Mouse (Mus musculus) stomach, embryonic 14.5 days (tissue): ENCODE results near the gene Flna. TPM values are rescaled to one million over a fixed set of nuclear protein-coding genes. Genes with fewer than 3 reads are reported as not detected.
"Not testable (repeated sequence)": the region's sequence is repeated elsewhere in the genome, so short reads cannot be mapped to it uniquely, and the experiment has no call there.

Source experiments
- ATAC-seq: fragments of 200-750 bp; cut with Nextera tagmentation; 2 replicates; pipeline ENCODE4 v1.8.0; 2017; ENCODE audit warnings: low read depth, moderate TSS enrichment; ENCODE audit not compliant: insufficient number of reproducible peaks, insufficient read depth, low FRiP score
- H3K27ac ChIP-seq: fragments of 300-500 bp; sonication (generic); 2 replicates; pipeline ENCODE4 v1.5.1; 2014; ENCODE audit warnings: mild to moderate bottlenecking, low read length, moderate library complexity, mixed read lengths
- H3K27me3 ChIP-seq: fragments of 300-500 bp; sonication (generic); 2 replicates; pipeline ENCODE4 v1.6.1; 2014; ENCODE audit warnings: low read length, control low read depth, mixed read lengths; ENCODE audit not compliant: control insufficient read depth, insufficient read depth
- H3K36me3 ChIP-seq: fragments of 300-500 bp; sonication (generic); 2 replicates; pipeline ENCODE4 v1.6.1; 2014; ENCODE audit warnings: mild to moderate bottlenecking, control low read depth, low read length, moderate library complexity, mixed read lengths; ENCODE audit not compliant: control insufficient read depth, insufficient read depth
- H3K4me1 ChIP-seq: fragments of 300-500 bp; sonication (generic); 2 replicates; pipeline ENCODE4 v1.6.1; 2014; ENCODE audit warnings: low read length, control low read depth, mixed read lengths; ENCODE audit not compliant: control insufficient read depth, insufficient read depth
- H3K4me2 ChIP-seq: fragments of 300-500 bp; sonication (generic); replicated peaks from 2 replicates; pipeline ENCODE4 v1.6.1; 2014; ENCODE audit warnings: low read depth, low read length, control low read depth
- H3K4me3 ChIP-seq: fragments of 300-500 bp; sonication (generic); 2 replicates; pipeline ENCODE4 v1.5.1; 2014; ENCODE audit warnings: low read depth, low read length, control low read depth
- H3K9ac ChIP-seq: fragments of 300-500 bp; sonication (generic); replicated peaks from 2 replicates; pipeline ENCODE4 v1.6.1; 2014; ENCODE audit warnings: low read depth, mild to moderate bottlenecking, control low read depth, low read length, moderate library complexity, mixed read lengths
- H3K9me3 ChIP-seq: fragments of 300-500 bp; sonication (generic); 2 replicates; pipeline ENCODE4 v1.6.1; 2016; ENCODE audit warnings: low read depth, low read length, control low read depth; ENCODE audit not compliant: control insufficient read depth
- WGBS: fragments of 180-500 bp; shearing (Covaris S2); extraction: QIAGEN DNeasy Blood & Tissue Kit; methylation state at CpG from one replicate; pipeline ENCODE4 v1.1.7; 2014; 5-methylcytosine and 5-hydroxymethylcytosine counted together
- polyA plus RNA-seq: library from polyadenylated mRNA; unstranded; fragments of >200 nt; fragmentation: Nextera tagmentation; extraction: Ambion mirVana; gene quantifications from 2 replicates; pipeline ENCODE4 v1.2.1, GENCODE M21; 2014

Flna gene
- polyA plus RNA-seq, 1 experiment from 2014 or later, result 515 TPM

GRCm38 (mm10) chrX:74243807-74244206, 5.8 kb downstream of the Flna start:
- Histone ChIP-seq H3K9me3 (no peaks in the 10 kb centered on the region), H3K4me3 (peak overlapping the region; percentile 52), H3K4me1 (no peaks in the 10 kb centered on the region), H3K27me3 (no peaks in the 10 kb centered on the region), H3K36me3 (peaks cover 43% of the 10 kb centered on the region), H3K27ac (0 out of 2 replicates have a peak overlapping the region, but pooled peaks have one; percentile 64), H3K4me2 (peak overlapping the region; percentile 60), H3K9ac (peak overlapping the region; percentile 4; the same call in 1 of the 2 replicates)
- no peak for ATAC-seq
- 49% methylated on average over 3 of the region's 3 CpGs for WGBS

- H3K36me3 ChIP-seq, result peaks cover 47% of the 10 kb centered on the region
- H3K4me3 ChIP-seq, result peak overlapping the region; percentile 52
- peak overlapping the region; percentile 60 for H3K4me2 ChIP-seq
- H3K27ac ChIP-seq, result no peak overlapping the region
- no peaks in the 10 kb centered on the region for H3K27me3 ChIP-seq
- H3K9ac ChIP-seq, result peak overlapping the region; percentile 4; the same call in 1 of the 2 replicates
- no peaks in the 10 kb centered on the region for H3K9me3 ChIP-seq
- no peak for ATAC-seq
- WGBS, result 85% methylated on average over 2 of the region's 2 CpGs
- H3K4me1 ChIP-seq, result no peaks in the 10 kb centered on the region
These were observed 6.2 kb downstream of the Flna start for GRCm38 (mm10) chrX:74243396-74243795.

DNA sequence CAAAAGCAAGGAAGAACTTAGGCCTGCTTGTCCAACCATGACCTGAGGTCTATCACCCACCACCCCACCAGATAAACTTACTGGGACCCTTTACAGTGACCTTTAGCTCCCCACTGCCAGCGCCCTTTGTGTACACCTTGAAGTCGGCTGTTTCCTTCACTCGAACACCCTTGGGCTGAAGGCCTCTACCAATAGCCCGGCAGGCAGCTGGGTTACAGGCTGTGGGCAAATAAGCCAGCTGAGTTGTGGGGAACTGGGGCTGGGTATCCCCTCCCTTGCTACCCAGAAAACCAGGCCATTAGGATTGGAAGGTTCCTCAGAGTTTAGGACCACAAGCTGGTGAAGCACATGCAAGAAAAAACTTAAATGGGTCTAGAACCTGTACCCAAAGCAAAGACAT, 9.3 kb downstream of the Flna start:
- 96% methylated on average over 4 of the region's 4 CpGs for WGBS

GRCm38 (mm10) chrX:74233196-74233595, 16.4 kb downstream of the Flna start:
- H3K9ac ChIP-seq, result no peak overlapping the region

More for the DNA sequence above, 9.3 kb downstream of the Flna start:
- Histone ChIP-seq H3K27me3 (no peaks in the 10 kb centered on the region), H3K4me2 (no peak overlapping the region), H3K27ac (no peak overlapping the region), H3K4me3 (no peak overlapping the region), H3K9me3 (no peaks in the 10 kb centered on the region), H3K9ac (no peak overlapping the region), H3K36me3 (peaks cover 68% of the 10 kb centered on the region), H3K4me1 (no peaks in the 10 kb centered on the region)
- no peak for ATAC-seq

GRCm38 (mm10) chrX:74230038-74230437, 19.6 kb downstream of the Flna start:
- H3K27ac ChIP-seq, result no peak overlapping the region
- 50% methylated on average over 1 of the region's 1 CpGs for WGBS
- H3K9ac ChIP-seq, result no peak overlapping the region
- peaks cover 82% of the 10 kb centered on the region for H3K36me3 ChIP-seq
- no peaks in the 10 kb centered on the region for H3K27me3 ChIP-seq
- no peaks in the 10 kb centered on the region for H3K9me3 ChIP-seq
- H3K4me1 ChIP-seq, result no peaks in the 10 kb centered on the region
- H3K4me3 ChIP-seq, result no peak overlapping the region
- no peak for ATAC-seq
- H3K4me2 ChIP-seq, result no peak overlapping the region

More at GRCm38 (mm10) chrX:74233196-74233595, 16.4 kb downstream of the Flna start:
- Histone ChIP-seq H3K9me3 (no peaks in the 10 kb centered on the region), H3K27me3 (no peaks in the 10 kb centered on the region), H3K27ac (no peak overlapping the region), H3K36me3 (peaks cover 79% of the 10 kb centered on the region), H3K4me1 (no peaks in the 10 kb centered on the region), H3K4me3 (no peak overlapping the region), H3K4me2 (no peak overlapping the region)
- no peak for ATAC-seq
- WGBS, result 91% methylated on average over 5 of the region's 5 CpGs

GRCm38 (mm10) chrX:74220099-74220498, 29.5 kb downstream of the Flna start:
- H3K4me3 ChIP-seq, H3K9ac ChIP-seq, H3K4me2 ChIP-seq, H3K9me3 ChIP-seq, H3K27ac ChIP-seq, H3K27me3 ChIP-seq, H3K4me1 ChIP-seq: not testable (repeated sequence)
- WGBS, result 68% methylated on average over 1 of the region's 1 CpGs
- ATAC-seq, result peak; percentile 49; the same call in 1 of the 2 replicates
- H3K36me3 ChIP-seq, result peaks cover 17% of the 10 kb centered on the region

- no peak for ATAC-seq
- Histone ChIP-seq H3K9ac (no peak overlapping the region), H3K36me3 (peaks cover 10% of the 10 kb centered on the region), H3K4me2 (no peak overlapping the region), H3K9me3 (no peaks in the 10 kb centered on the region), H3K4me3 (no peak overlapping the region), H3K27me3 (no peaks in the 10 kb centered on the region), H3K27ac (no peak overlapping the region), H3K4me1 (no peaks in the 10 kb centered on the region)
- 54% methylated on average over 13 of the region's 13 CpGs for WGBS
These were observed 30.2 kb downstream of the Flna start for GRCm38 (mm10) chrX:74219449-74219848.

DNA sequence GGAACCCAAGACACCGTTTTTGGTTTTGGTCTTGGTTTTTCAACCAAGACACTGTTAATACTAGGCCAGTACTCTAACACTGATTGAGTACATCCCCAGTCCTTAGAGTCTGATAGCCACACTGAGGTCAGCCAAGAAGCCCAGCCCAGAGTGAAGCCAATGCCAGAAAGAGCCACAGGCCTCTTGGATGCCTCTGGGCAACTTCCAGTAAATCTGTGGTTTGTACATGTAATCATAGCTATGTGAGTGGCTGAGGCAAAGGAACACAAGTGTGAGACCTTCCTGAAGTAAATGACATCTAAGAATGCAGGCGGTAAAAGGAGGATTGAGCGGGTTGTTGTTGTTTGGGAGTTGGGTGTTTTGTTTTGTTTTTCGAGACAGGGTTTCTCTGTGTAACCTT, 31.1 kb downstream of the Flna start:
- Histone ChIP-seq H3K4me3 (no peak overlapping the region), H3K4me2 (no peak overlapping the region), H3K36me3 (peaks cover 4% of the 10 kb centered on the region; the same call in 1 of the 2 replicates), H3K4me1 (no peaks in the 10 kb centered on the region), H3K9me3 (no peaks in the 10 kb centered on the region), H3K27ac (no peak overlapping the region), H3K9ac (no peak overlapping the region), H3K27me3 (no peaks in the 10 kb centered on the region)
- 89% methylated on average over 4 of the region's 4 CpGs for WGBS
- no peak for ATAC-seq

GRCm38 (mm10) chrX:74203556-74203955, 46.1 kb downstream of the Flna start:
- ATAC-seq, result no peak
- H3K27ac ChIP-seq, result no peak overlapping the region
- 81% methylated on average over 2 of the region's 2 CpGs for WGBS
- H3K4me3 ChIP-seq, result no peak overlapping the region
- no peak overlapping the region for H3K4me2 ChIP-seq
- H3K27me3 ChIP-seq, result no peaks in the 10 kb centered on the region
- no peaks in the 10 kb centered on the region for H3K36me3 ChIP-seq
- no peak overlapping the region for H3K9ac ChIP-seq
- H3K4me1 ChIP-seq, result no peaks in the 10 kb centered on the region
- no peaks in the 10 kb centered on the region for H3K9me3 ChIP-seq
